Mouse (Mus musculus): Measurements from ENCODE around the gene Nr2f6.

Gene Nr2f6

GRCm38 (mm10) chr8:71388267-71388666 lies 6.5 kb upstream of the Nr2f6 start:
- no peak for DNase-seq

- no peak for DNase-seq
Measured at GRCm38 (mm10) chr8:71385212-71385835, 3.6 kb upstream of the Nr2f6 start.

DNA sequence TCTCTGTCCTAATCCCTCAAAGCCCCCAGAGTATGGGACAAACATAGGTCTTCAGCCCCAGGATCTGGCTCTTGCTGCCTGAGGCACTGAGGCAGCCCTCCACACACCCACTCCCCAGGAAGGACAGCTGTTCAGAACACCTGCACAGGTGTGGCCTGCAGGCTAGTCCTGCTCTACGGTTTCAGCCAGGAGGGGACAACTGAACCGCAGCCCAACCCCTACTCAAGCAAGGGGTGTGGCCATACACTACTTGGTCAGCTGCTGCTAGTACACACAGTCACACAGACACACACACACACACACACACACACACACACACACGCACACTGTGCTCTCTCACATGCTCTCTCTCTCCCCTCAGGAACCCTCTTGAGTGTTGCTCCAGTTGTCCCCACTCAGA lies 2.1 kb upstream of the Nr2f6 start:
- DNase-seq = no peak

DNA sequence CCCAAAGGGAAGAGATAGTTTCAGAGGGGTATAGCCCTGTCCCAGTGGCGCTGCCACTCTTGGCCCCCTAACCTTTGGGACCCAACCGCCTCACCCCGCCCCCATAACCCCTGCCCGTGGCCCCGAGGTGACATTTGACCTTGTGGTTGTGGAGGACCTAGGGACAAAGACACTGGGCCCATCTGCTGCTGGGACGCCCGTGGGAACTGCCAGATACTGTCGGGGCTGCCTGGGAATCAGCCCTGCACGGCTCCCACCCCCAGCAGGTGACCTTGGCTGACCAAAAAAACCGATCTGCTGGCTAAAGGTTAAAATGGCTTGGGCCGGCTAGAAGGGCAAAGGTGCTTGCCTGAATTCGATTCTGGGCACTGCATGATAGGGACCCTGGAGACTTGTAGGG lies 1.6 kb upstream of the Nr2f6 start:
- DNase-seq = peak; percentile 42

GRCm38 (mm10) chr8:71381971-71382961 lies 506 bp upstream of the Nr2f6 start:
- peak; percentile 86 for DNase-seq

- peak; percentile 64 for DNase-seq
Measured at GRCm38 (mm10) chr8:71380178-71381171, 1.3 kb downstream of the Nr2f6 start.

DNA sequence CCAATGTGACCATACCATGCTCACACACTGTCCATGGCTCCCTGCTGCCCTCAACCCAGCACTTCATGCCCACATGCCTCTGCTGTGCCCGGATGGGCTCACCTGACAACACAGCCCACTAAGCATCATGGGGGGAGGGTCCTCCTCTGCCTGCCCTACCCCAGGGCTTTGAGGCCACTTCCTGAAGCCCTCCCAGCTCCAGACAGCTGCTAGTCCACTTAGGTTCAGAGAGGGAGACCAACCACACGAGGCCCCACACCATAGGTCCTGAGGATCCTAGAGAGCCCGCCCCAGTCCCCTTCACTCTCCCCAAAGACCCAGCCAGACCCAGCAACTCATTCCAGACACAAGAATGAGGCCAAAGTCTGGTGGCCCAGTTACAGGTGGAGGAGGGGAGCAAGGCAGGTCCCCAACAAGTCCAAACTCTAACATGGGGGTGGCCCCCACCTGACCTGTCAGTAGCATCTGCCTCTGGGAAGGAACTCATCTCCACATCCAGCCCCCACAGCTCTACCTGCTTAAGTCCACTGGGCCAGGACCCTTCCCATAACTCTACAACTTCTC lies 2.2 kb downstream of the Nr2f6 start:
- peak; percentile 46 for DNase-seq

DNA sequence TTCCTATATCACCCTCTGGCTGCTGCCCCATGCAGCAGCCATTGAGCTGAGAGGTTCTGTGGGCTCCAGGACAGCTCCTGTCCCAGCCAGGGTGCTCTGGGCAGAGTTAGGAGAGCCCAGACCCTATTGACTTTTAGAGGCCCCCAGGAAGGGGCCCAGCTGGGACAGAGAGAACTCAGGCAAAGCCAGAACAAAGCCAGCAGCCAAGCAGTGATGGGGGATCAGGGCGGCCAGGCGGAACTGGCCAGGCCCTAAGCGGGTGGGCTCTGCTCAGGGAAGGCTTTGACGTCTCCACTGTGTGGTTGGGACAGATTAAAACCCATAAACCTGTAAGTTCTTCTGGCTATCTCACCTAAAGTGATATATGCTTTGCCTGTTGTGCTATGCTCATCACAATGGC lies 2.8 kb downstream of the Nr2f6 start:
- no peak for DNase-seq

DNA sequence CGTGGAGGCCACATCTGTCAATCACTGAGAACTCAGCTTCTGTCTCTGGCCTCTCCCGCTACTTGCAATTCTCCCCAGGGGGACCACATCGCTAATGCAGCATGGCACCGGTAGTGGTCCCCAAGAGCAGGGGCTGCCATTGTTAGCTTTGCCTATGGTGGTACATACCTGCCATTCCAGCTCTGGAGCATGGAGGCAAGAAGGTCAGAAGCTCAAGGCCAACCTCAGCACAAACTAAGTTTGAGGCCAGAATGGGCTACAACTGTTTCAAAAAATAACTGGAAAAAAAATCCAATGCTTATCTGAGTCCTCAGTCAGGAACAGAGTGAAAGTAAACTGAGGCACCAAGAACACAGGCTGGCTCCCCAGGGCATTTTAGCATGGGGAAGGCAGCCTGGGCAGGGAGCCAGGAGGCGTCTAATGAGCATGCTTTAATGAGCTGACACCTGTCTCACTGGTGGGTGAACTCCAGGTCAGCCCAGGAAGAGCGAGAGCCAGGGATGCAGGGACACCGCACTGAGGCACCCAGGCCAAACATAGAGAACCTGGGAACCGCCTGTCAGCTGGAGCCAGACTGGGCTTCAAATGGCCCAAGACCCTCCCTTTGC lies 5.2 kb downstream of the Nr2f6 start:
- peak; percentile 56 for DNase-seq

DNA sequence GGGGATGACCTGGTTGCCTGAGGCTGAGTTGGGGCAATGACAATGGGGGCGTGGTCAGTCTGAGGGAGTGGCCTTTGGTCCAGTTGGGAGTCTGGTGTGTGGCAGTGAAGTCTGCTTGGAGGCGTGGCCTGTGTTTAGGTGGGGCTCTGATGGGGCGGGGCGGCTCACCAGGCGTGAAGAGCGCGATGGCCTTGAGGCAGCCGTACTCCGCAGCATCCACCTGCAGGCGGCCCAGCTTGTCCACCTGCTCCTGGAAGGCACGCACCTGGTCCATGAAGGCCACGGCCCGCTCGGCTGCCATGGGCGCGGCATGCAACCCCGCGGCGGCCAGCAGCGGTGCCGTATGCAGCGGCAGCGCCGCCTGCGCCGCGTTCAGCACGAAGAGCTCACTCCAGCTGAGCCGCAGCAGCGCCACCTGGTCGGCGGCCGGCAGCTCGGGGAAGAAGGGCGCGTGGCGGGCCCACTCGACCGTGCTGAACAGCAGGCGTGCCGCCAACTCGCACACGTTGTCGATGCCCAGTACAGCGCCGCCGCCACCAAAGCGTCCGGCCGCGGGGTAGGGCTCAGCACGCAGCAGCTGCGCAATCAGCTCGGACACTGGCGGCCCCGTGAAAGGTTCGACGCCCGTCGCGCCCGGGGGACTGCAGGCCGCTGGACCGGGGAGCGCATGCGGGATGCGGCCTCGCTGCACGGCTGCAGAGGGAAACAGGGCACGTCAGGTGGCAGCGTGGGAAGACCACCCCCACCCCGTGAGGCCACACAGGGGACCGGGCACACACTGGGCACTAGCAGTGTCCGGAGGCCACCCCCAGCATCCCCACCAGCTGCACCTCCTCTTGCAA lies 6.0 kb downstream of the Nr2f6 start:
- DNase-seq = peak; percentile 89

DNA sequence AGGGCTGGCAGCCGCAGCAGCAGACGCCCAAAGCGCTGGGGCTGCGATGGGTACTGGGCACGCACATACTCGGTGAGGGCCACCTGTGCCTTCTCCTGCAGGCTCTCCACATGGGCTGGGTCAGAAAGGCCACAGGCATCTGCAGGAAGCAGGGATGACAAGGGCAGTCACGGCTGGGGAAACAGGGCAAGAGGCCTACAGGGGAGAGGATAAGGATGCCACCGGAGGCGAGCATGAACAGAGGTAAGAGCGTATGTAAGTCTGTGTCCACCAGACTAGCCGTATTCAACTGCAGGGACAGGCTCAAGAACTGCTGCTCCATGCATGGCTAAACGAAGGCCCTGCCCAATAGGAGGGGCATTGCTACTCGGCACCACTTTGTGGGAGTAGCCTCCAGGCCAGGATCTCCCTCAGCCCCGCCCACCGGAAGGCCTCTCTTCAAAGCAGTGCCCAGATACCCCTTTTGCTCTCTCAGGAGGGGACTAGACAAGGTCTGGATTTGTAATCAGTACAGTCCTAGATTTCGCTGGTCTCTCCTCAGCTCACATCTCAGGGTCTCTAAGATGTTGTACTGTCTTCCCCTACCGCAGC lies 7.0 kb downstream of the Nr2f6 start:
- DNase-seq = peak; percentile 55

GRCm38 (mm10) chr8:71373000-71373399 lies 8.8 kb downstream of the Nr2f6 start:
- peak; percentile 46 for DNase-seq

- DNase-seq = peak; percentile 69
Measured at GRCm38 (mm10) chr8:71372427-71372826, 9.3 kb downstream of the Nr2f6 start.

- peak; percentile 96 for DNase-seq
Measured at GRCm38 (mm10) chr8:71371236-71371848, 10.4 kb downstream of the Nr2f6 start, which contains the start of gene Ocel1. Ocel1 (plus strand) TSS chr8:71371298.

- peak; percentile 73 for DNase-seq
Measured at GRCm38 (mm10) chr8:71370711-71371235, 11.0 kb downstream of the Nr2f6 start.

DNA sequence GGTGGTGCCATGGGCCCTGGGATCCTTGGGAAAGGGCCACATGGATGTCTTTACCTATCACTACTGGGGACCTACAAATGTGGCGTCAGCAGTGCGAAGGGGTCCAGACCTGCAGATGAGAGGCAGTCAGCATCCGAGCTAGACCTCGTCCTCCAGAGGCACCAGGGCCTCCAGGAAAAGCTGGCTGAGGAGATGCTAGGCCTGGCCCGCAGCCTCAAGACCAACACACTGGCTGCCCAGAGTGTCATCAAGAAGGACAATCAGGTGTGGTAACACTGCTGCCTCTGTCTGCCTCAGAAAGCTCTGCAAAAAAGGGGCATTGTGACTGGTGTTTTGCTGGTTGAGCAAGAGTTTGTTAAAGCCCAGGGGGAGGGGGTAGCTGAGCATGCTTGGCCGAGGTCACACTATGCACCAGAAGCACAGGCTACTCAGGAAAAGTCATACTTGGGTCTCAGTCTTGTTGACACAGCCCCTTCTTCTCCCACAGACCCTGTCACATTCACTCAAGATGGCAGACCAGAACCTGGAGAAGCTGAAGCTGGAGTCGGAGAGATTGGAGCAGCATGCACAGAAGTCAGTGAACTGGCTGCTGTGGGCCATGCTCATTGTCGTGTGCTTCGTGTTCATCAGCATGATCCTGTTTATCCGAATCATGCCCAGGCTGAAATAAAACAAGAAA lies 12.6 kb downstream of the Nr2f6 start:
- DNase-seq = peak; percentile 51

DNA sequence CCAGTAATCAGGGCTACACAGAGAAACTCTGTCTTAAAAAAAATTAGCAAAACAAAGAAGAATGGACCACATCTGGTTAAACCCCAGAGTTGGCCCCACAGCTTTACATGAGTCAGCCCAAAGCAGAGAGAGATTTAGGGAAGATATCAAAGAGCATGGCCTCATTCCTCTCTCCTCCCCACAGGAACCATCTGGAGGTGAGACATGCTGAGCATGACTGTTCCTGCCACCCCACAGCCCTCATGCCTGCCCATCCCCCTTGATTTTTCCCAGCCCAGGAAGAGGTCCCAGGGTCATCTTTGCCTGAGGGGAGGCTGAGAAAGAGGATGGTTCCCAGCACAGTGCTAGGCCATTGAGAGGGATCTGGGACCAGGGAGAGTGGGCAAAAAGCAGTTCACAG lies 13.4 kb downstream of the Nr2f6 start:
- peak; percentile 40 for DNase-seq

- peak; percentile 74 for DNase-seq
Measured at GRCm38 (mm10) chr8:71367529-71368176, 14.1 kb downstream of the Nr2f6 start.

Data from cerebellum, adult 9-10 months (tissue).